Mouse (Mus musculus): ENCODE measurements around the gene Phactr1.
"Not testable (repeated sequence)": the region's sequence is repeated elsewhere in the genome, so short reads cannot be mapped to it uniquely, and the experiment has no call there.

The Phactr1 gene

DNA sequence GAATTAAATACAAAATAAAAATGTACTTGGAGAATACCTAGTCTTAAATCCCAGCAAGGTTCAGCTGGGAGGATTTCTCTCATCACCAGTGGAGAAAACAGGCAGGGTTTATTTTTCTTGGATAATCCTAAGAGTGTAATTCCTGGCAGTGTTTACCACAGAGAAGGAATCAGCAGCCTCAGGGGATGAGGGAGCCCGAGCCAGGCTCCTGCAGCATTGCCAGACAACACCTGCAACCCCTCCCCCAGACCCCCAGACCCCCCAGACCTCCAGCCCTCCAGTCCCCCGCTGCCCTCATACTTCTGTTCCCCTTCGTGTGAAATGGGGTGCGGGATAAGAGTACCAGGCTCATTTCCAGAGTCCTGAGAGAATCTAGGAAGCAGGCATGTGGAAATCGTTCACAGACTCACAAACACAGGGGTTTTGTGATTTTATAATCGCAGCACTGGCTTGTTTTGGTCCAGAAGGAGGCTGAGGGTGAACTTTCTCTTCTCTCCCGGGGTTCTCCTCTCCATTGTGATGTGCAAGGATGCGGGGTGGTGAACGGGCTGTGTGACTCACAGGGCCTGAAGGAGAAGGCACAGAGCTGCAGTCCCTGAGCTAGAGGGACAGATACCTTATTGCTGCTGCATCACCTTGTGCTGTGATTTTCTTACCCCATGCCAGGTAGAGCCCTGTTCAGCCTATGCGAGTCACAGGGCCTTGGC is 249.3 kb downstream of the Phactr1 start:
- DNase-seq (ENCODE audit: low spot score): no peak

DNA sequence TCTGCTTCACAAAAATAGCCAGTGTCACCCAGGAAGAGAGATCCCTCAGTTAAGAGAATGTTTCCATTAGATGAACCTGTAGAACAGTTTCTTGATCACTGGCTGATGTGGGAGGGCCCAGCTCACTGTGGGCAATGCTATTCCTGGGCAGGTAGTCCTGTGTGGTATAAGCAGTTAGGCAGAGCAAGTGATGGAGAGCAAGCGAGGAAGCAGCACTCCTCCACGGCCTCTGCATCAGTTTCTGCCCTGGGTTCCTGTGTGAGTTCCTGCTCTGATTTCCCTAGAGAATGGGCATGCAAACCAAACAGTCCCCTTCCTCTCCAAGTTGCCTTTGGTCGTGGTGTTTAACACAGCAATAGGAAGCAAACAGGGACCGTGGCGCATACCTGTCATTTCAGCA is 251.6 kb downstream of the Phactr1 start:
- DNase-seq (ENCODE audit: low spot score): no peak

DNA sequence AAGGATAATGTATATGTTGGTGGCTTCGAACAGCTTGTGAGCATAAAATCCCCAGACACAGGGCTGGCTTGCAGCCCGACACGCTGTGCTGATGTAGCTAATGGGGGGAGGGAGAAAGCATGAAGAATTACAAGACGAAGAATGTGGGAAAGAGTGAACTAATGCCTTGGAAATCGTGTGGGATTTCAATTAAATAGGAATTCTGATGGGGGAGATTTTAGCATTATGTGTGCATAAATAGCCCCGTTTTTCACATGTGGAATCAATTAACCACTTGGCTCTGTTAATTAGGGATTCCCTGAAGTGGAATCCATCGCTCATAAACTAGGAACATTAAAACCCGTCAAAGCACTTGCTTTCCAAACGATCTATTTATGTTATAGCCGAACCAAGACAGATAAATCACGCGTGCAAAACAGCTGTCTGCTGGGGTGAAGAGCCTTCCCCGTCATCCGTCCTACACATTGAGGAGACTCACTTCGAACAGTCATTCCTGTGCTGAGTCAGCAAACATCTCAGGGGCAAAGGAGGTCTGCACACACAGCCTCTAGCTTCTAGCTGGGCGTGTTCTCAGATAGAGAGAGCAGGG is 254.2 kb downstream of the Phactr1 start:
- DNase-seq (ENCODE audit: low spot score): no peak

DNA sequence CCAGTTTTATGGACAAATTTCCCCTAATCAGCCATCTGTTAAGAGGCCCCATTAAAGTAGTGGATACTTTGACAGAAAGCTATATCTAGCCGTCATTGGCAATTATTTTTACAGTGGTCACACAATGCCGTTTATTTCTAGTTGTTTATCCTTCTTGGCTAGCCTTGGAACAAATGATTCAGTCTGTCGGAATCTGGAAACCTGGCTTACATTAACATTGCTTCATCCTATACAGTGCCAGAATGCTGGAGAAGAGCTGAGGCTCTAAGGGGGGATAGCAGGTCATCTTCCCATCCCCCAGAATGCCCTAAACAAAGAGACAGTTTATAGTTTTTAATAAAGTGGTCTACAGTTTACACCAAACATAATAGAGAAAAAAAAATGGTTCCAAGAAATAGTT is 257.4 kb downstream of the Phactr1 start:
- no peak for DNase-seq (ENCODE audit: low spot score)

DNA sequence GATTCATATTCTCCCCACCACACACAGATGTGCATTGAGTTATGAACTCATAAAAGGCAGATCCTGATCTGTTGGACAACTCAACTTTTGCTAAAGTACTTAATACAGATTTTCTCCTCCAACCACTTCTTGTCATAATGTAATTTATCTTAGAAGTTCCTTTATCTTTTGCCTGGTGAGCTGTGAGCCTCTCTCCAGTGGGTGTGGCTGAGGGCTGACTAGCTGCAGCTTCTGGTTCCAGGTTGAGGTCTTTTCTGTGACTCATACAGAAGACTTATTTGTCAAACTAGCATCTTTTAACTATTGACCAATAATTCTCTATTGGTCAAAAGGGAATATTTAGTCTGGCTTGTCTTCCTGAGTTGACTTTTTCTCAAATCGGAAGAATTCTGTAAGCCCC is 257.9 kb downstream of the Phactr1 start:
- DNase-seq (ENCODE audit: low spot score): no peak

DNA sequence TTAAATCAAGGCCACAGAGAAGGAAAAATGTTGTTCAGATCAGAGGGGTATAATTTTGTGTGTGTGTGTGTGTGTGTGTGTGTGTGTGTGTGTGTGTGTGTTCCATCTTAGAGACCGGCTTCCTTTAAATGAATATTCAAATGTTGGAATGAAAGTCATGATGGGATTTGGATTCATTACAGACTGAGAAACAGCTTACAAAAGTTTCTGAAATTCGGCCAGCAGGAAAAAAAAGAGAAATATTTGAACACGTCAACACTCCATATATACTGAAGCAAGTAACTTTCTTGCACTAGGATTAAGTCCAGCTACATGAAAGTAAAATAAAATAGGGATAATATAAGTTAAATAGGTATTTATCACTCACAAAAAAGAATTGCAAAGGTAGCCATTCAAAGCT is 259.8 kb downstream of the Phactr1 start:
- DNase-seq (ENCODE audit: low spot score): no peak

DNA sequence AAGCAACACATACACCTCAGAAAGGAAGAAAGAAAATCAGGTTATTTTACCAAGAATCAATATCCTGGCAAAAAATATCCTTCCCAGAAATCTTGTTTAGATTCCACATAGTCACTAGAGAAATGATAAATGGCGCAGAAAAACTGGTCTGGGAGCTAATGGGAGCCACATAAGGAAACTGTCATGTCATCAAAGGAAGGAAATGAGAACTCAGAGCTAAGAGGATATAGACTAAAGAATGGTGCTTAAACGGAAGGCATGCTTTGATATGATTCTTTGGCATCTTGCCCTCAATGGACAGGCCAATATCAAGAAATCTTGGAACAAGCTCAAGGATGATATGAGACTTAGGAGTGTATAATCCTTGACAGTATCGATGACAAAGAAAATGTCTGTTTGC is 263.7 kb downstream of the Phactr1 start:
- no peak for DNase-seq (ENCODE audit: low spot score)

DNA sequence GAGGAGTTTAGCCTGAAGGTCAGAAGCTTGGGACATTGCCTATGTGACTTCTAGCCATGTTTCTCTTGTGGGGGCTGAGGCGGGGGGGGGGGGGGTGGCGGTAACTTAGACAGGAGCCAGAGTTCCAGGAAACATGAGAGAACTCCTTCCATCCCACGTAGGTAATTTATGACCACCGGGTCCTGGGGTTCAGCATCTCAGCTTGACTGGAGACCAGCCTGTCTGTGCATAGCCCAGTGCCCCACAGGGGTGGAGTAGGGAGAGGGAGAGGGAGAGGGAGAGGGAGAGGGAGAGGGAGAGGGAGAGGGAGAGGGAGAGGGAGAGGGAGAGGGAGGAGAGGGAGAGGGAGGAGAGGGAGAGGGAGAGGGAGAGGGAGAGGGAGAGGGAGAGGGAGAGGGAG is 264.8 kb downstream of the Phactr1 start:
- not testable (repeated sequence) for DNase-seq (ENCODE audit: low spot score)

DNA sequence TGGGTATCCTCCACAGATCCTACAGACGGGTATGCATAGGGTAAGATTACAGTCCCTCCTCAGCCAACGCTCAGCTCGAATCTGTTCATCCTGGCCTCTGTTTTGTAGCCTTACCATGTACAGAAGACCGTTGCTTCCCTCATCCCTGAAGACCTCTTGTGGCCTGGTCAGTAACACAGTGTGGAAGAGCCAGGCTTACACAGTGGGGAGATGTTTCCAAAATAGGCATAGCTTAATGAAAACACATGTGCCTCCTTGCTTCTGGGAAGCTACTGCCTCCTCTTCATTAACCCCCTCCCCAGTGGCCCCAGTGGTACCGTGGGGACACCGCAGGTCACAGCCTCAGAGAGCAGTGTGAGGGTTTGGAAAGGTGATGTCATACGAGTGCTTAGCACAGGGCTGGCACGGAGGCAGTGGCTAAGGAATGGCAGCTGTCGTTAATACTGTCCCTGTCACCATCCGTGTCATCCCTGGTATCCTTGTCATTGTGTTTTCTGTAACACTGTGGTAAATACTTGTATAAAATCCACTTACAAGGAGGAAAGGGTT is 268.4 kb downstream of the Phactr1 start:
- DNase-seq (ENCODE audit: low spot score): no peak

DNA sequence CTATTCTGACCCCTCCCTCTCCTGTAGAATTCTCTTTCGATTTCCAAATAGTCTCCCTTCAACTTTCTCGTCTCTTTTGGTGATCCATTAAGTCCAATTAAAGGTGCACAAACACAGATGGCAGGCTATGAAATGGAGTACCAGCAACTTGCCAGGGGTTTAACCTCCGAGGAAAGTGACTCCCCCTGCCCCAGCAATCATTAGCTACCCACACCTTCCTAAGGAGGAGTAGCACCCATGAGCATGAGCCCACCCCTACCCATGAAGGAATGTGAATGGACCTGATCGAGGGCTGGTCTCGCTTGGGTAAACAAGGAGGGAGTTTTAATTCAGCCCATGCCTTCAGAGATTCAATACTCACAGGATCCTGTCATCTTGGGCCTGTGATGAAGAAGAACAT is 268.9 kb downstream of the Phactr1 start:
- DNase-seq (ENCODE audit: low spot score): no peak

DNA sequence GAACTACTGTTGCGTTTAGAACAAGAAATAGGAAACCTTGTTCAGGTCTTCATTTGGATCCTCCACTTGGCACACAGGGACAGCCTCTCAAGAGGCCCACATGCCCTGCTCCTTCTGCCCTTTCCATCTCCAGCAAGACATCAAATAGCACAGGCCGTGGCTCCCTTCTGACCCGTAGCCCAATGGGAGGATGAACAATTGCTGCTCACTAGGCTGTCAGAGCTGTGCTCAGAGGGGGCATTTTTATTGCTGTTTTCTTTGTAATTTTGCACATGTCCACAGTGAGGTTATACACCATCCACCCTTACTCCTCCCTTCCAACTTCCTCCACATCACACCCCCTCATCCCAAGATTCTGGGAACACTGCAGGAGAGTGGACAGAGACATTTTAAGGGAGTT is 269.6 kb downstream of the Phactr1 start:
- no peak for DNase-seq (ENCODE audit: low spot score)

DNA sequence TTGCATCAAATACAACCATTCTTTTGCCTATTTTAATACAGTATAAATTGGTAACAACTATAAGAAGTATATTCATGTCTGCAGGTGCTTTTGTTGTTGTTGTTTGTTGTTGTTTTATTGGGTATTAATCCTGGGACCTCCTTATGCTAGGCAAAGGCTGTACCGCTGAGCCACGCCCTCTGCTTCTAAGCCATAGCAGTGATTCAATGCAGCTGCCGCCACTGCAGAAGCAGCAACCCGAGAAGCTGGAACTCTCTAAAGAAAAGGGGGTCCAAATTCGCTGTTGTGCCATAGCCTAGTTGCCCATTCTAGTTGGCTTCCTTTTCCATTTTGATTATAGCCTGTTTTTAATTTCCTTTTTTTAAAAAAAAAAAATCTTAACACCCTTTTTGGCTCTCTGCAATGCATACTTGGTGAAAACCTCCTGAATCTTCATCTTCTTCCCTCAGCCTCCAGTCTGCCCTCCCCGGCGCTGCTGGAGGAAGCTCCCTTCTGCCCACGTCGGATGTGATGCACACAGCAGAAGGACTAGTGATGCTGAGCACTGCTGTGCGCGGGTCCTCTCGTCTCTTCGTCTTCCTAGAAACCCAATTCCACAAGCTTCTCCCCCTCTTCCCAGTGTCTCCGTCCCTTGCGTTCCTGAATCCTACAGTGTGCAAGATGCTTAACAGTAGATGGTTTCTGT is 271.8 kb downstream of the Phactr1 start:
- DNase-seq (ENCODE audit: low spot score): no peak

DNA sequence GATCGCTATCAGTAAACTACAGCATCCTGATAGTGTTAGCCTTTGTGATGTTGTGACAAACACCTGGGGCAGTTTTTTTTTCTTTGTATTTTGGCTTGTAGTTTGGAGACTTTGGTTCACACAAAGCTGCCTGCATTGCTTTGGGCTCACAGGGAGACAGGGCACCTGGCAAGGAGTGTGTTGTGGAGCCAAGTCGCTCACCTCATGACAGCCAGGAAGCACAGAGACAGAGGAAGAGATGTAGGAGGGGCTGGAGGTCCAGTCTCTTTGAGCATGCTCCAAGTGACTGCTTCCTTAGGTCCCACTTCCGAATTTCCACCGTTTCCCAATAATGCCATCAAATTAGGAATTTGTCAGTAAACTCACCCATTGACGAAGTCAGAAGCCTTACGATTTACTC is 272.6 kb downstream of the Phactr1 start:
- DNase-seq (ENCODE audit: low spot score): no peak

DNA sequence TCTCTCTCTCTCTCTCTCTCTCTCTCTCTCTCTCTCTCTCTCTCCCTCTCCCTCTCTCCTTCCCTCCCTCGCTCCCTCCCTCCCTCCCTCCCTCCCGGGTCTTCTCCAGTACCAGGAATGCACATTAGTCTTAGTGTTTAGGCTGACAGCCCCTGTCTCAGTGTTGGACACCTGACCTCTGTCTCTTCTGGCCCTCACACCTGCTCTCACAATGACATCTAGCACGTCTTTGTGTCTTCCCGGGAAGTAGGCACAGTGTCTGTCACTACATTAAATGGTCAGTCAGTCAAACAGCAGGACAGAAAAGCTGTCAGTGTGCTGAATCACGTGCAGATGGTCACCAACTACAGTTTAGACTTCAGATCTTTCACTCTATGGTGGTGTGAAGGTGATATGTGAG is 273.7 kb downstream of the Phactr1 start:
- DNase-seq (ENCODE audit: low spot score): no peak

DNA sequence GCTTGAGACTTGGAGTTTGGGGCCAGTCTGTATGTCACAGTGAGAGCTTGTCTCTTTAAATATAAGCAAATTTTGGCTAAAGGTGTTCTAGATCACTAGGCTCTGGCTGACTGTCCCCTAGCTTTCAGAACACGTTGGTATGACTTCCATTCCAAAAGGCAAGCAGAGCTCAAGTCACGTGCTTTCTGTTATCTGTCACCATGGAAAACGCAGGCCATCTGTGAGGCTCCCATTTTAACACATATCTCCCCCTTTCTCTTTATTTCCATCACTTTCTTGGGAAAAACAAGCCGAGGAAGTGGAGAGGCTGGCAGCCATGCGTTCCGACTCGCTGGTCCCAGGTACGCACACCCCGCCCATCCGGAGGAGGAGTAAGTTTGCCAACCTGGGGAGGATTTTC is 275.9 kb downstream of the Phactr1 start:
- DNase-seq (ENCODE audit: low spot score): no peak

DNA sequence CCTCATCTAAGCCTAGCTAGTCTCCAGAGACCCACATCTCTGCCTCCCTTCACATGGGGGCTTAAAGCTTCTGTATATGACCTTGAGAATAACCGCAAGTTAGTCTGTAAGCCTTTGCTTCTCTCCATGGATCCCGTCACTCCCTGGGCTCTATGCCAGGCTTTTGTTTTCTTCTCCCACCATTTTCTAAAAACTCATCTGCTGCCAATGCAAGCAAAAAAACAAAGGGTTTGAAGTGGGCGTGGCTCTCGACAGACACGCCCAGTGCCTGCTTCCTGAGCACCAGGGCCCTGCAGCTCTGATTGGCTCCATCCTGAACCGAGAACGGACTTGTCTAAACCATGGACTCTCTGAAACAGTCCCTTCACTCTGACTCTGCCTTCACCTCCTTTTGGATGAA is 277.4 kb downstream of the Phactr1 start:
- DNase-seq (ENCODE audit: low spot score): no peak

DNA sequence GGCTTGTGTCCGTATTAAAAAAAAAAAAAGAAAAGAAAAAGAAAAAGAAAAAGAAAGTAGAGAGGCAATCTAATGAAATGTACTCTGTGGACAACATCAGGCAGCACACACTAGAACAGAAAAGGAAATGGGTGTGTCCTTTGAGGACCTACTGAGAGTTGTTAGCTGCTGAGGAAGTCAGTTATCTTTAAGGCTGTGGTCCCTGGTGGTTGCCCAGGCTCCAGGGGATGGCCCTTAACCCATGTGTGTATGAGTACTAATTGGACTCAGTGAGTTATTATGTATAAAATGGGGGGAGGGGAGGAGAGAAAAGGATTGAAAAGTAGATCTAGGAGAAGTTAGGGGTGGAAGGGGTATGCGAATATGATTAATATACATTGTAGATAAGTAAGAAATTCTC is 278.4 kb downstream of the Phactr1 start:
- DNase-seq (ENCODE audit: low spot score): no peak

DNA sequence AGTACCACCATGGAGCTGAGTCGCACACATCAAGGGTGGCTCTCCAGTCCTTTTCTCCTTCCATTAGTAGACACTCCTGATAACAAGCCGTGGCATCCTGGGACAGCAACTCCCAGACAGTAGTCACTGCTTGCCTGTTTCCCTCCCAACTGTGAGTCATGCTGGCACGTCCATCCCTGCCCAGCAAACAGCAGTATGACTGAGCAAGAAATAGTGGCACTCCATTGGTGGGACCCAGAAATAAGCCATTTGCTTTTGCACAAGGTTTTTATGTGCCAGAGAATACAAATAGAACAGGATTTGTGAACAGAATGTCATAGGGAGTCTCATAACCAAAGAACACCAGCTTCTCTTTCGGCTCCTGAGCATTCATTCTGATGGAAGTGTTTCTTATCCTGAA is 281.1 kb downstream of the Phactr1 start:
- DNase-seq (ENCODE audit: low spot score): no peak

DNA sequence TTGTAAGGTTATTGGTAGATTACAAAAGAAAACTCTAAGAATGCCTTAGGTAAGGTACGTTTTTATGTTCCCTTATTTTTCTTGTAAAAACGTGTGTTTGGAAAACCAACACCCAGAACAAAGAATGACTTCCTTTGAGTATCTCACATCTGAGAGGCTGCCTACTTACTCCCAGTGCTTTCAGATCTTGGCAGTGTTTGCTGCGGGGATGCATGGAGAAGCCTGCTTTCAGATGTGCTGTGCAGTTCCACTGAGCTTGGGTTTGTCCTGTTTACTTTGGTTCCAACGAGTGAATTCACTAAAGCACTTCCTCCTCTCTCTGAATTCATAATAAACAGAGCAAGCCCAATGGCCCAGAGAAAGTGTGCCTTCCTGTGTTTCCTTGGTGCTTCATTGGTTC is 288.1 kb downstream of the Phactr1 start:
- DNase-seq (ENCODE audit: low spot score): no peak

DNA sequence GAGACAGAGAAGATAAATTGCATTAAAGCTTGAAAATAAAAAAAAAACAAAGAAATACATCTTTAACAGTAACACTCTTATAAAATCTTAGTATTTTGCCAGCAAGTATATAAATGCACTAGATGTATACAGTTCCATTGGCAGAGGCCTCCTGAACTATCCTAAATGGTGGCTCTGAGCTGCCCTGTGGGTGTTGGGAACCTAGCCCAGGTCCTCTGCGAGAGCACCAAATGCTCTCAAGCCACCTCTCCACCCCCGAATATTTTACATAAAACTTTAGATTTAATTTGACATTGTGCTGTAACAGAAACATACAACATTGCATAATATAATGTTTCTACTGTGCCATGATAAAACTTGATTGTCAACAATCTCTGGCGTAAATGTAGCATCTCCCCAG is 293.1 kb downstream of the Phactr1 start:
- no peak for DNase-seq (ENCODE audit: low spot score)

DNA sequence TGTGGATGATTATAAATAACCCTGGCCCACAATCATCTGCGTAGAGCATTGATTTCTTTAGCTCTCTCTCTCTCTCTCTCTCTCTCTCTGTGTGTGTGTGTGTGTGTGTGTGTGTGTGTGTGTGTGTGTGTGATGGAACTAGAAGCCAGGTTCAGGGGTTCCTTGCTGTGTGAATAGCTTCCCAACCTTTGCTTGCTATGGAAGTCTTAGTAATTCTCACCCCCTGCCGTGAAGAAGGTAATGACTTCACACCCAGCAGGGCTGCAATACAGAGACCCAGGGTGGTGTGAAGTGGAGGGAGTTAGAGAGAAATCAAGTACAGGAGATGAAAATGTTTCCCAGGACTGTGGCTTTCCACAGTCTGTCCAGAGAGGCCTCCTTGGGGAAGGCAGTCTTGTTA is 293.5 kb downstream of the Phactr1 start:
- no peak for DNase-seq (ENCODE audit: low spot score)

DNA sequence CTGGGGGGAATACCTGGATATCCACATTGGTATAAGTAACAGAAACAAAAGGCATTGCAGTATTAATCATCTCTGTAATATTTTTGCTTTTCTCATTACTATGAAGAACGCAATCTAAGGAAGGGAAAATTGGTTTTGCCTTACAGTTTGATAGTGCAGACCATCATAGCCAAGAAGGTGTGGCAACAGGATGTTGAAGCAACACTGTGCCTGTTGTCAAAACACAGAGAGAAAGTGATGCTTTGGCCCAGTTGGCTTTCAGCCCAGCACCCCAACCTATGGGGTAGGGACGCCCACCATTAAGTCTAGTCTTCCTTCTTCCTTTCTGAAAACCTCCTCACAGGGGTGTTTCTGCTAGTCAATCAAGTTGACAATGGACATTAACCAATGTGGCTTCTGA is 294.1 kb downstream of the Phactr1 start:
- no peak for DNase-seq (ENCODE audit: low spot score)

DNA sequence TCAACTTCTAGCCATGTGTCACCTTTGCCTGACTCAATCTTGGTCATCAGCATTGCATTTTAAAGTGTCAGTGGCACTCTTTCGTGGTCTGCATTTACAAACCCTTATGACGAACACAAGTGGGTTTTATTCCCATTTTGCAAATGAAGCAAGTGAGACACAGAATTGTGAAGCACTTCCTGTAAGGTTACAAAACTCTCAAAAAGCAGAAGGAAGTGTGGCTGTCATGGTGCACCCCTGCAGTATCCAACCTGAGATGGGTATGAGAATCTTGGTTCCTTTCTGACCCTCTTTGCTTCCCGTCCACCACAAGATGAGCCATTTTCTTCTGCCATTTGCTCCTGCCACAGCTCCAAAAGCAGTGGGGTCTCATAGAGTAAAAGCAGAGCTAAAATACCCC is 295.7 kb downstream of the Phactr1 start:
- DNase-seq (ENCODE audit: low spot score): no peak
